Mouse (Mus musculus) MEL (cell line): ENCODE measurements around the gene Brip1.

ENCODE experiments used
- EP300 ChIP-seq, 2 experiments: IDR thresholded peaks; 2 replicates each; pipeline ENCODE4 v1.6.1; 2011; ENCODE audit warnings: improper control_type of control experiment in 2 of 2, low read length in 2 of 2, low read depth in 1 of 2, mild to moderate bottlenecking in 1 of 2
- MAFK ChIP-seq: IDR thresholded peaks from 2 replicates; pipeline ENCODE4 v1.6.1; 2011; ENCODE audit warnings: low read depth, mild to moderate bottlenecking, low read length, improper control_type of control experiment, borderline replicate concordance
- TAL1 ChIP-seq: IDR thresholded peaks from 2 replicates; pipeline ENCODE4 v1.6.1; 2012; ENCODE audit warnings: mild to moderate bottlenecking, inconsistent platforms, low read length, moderate library complexity, mixed read lengths
- TCF12 ChIP-seq: IDR thresholded peaks from 2 replicates; pipeline ENCODE4 v1.6.1; 2014; ENCODE audit warnings: low read depth, mild to moderate bottlenecking, inconsistent platforms, low read length, improper control_type of control experiment, moderate library complexity
- ZMIZ1 ChIP-seq: IDR thresholded peaks from 2 replicates; pipeline ENCODE4 v1.6.1; 2012; ENCODE audit warnings: low read depth, mild to moderate bottlenecking, inconsistent platforms, low read length, improper control_type of control experiment, moderate library complexity

GRCm38 (mm10) chr11:86232446-86232845 is 31.5 kb upstream of the Brip1 start:
- TF ChIP-seq ZMIZ1 = no peak
- TF ChIP-seq EP300 (IDR thresholded peaks at IDR 0.05; ENCODE audit: low read depth in 1 of 2, low read length in 2 of 2) = no peak
- TF ChIP-seq TAL1 = no peak
- TF ChIP-seq TCF12 = no peak
- peak; percentile 97 for TF ChIP-seq MAFK
